Mouse (Mus musculus) liver, adult 2 months (tissue): ENCODE measurements around the gene 1700123O20Rik. TPM values are rescaled to one million over a fixed set of nuclear protein-coding genes. Genes with fewer than 3 reads are reported as not detected.

Experiments
- DNase-seq: peaks from one replicate; pipeline ENCODE4 v3.0.0-alpha.2; 2011; ENCODE audit warnings: low read depth, low spot score; ENCODE audit errors: extremely low read depth
- H3K27ac ChIP-seq: fragments of 200-500 bp; replicated peaks from 2 replicates; pipeline ENCODE4 v1.5.1; 2012; ENCODE audit warnings: low read depth, mild to moderate bottlenecking, control low read depth, inconsistent platforms, low read length; ENCODE audit not compliant: insufficient read depth
- H3K27me3 ChIP-seq: fragments of 200-500 bp; 2 replicates; pipeline ENCODE4 v1.6.1; 2012; ENCODE audit warnings: mild to moderate bottlenecking, moderate library complexity, low read length, inconsistent platforms; ENCODE audit not compliant: control insufficient read depth, insufficient read depth
- H3K36me3 ChIP-seq: fragments of 200-500 bp; 2 replicates; pipeline ENCODE4 v1.6.1; 2012; ENCODE audit warnings: low read length, inconsistent platforms; ENCODE audit not compliant: control insufficient read depth, insufficient read depth
- H3K4me1 ChIP-seq: fragments of 200-500 bp; 2 replicates; pipeline ENCODE4 v1.6.1; 2011; ENCODE audit warnings: low read length; ENCODE audit not compliant: control insufficient read depth, insufficient read depth
- H3K4me3 ChIP-seq: fragments of 200-500 bp; 2 replicates; pipeline ENCODE4 v1.5.1; 2011; ENCODE audit warnings: low read depth, mild to moderate bottlenecking, control low read depth, low read length, moderate library complexity; ENCODE audit not compliant: insufficient read depth
- H3K79me2 ChIP-seq: fragments of 200-500 bp; 2 replicates; pipeline ENCODE4 v1.6.1; 2012; ENCODE audit warnings: inconsistent platforms, mild to moderate bottlenecking, low read length, moderate library complexity; ENCODE audit not compliant: control insufficient read depth, insufficient read depth
- H3K9ac ChIP-seq: fragments of 200-500 bp; 2 replicates; pipeline ENCODE4 v1.6.1; 2012; ENCODE audit warnings: low read depth, mild to moderate bottlenecking, control low read depth, inconsistent platforms, low read length
- CTCF ChIP-seq: fragments of 200-500 bp; IDR thresholded peaks from 2 replicates; pipeline ENCODE4 v1.5.1; 2011; ENCODE audit warnings: low read depth, low read length, control low read depth
- POLR2A ChIP-seq: fragments of 200-500 bp; IDR thresholded peaks from 2 replicates; pipeline ENCODE4 v1.6.1; 2011; ENCODE audit warnings: low read length, control low read depth; ENCODE audit not compliant: insufficient read depth; ENCODE audit errors: extremely low read depth
- WGBS: fragments of 180-500 bp; shearing (Covaris S2); methylation state at CpG from one replicate; pipeline ENCODE4 v1.1.7; 2018; 5-methylcytosine and 5-hydroxymethylcytosine counted together
- polyA plus RNA-seq: library from polyadenylated mRNA; depleted of rRNA; stranded (reverse); fragments of >200 nt; gene quantifications from 2 replicates; pipeline ENCODE4 v1.2.3, GENCODE M21; 2012; rRNA removed
- total RNA-seq: library from RNA; depleted of rRNA; stranded (reverse); fragments of >200 nt; gene quantifications from 2 replicates; pipeline ENCODE4 v1.2.3, GENCODE M21; 2014; rRNA removed

1700123O20Rik gene
- total RNA-seq, result 30.6 and 36.0 TPM in 2 replicates
- 36.7 and 39.0 TPM in 2 replicates for polyA plus RNA-seq

GRCm38 (mm10) chr14:54686063-54686521, at the start of gene 1700123O20Rik:
Gene 1700123O20Rik, plus strand, starts transcription at chr14:54686216.
- Histone ChIP-seq H3K79me2 (peaks cover 23% of the 10 kb centered on the region; the same call in 1 of the 2 replicates), H3K4me1 (peaks cover 7% of the 10 kb centered on the region), H3K27me3 (no peaks in the 10 kb centered on the region), H3K4me3 (peak within 1 kb of the TSS; percentile 90), H3K36me3 (peaks cover 26% of the 10 kb centered on the region), H3K27ac (peak within 1 kb of the TSS; percentile 96), H3K9ac (peak within 1 kb of the TSS; percentile 96)
- under 1% methylated on average over 41 of the region's 41 CpGs for WGBS
- DNase-seq, result peak; percentile 71
- TF ChIP-seq CTCF, result 0 out of 2 replicates have a peak, but pooled peaks have one; percentile 8
- TF ChIP-seq POLR2A, result no peak

- no peaks in the 10 kb centered on the region for H3K36me3 ChIP-seq
- H3K79me2 ChIP-seq, result no peaks in the 10 kb centered on the region
- H3K4me1 ChIP-seq, result no peaks in the 10 kb centered on the region
- H3K27me3 ChIP-seq, result no peaks in the 10 kb centered on the region
- DNase-seq, result peak; percentile 39
- H3K9ac ChIP-seq, result no peak overlapping the region
- H3K27ac ChIP-seq, result no peak overlapping the region
- 50% methylated on average over 8 of the region's 8 CpGs for WGBS
- no peak for TF ChIP-seq POLR2A
- TF ChIP-seq CTCF, result peak; percentile 87
- no peak overlapping the region for H3K4me3 ChIP-seq
Observed at GRCm38 (mm10) chr14:54636954-54637353, 49.1 kb upstream of the 1700123O20Rik start.

GRCm38 (mm10) chr14:54638210-54638609, 47.8 kb upstream of the 1700123O20Rik start:
- Histone ChIP-seq H3K79me2 (no peaks in the 10 kb centered on the region), H3K27me3 (no peaks in the 10 kb centered on the region), H3K4me3 (no peak overlapping the region), H3K36me3 (no peaks in the 10 kb centered on the region; the same call in 1 of the 2 replicates), H3K27ac (no peak overlapping the region), H3K4me1 (no peaks in the 10 kb centered on the region), H3K9ac (no peak overlapping the region)
- 77% methylated on average over 5 of the region's 5 CpGs for WGBS
- TF ChIP-seq CTCF, result no peak
- TF ChIP-seq POLR2A, result no peak
- no peak for DNase-seq

GRCm38 (mm10) chr14:54640121-54640520, 45.9 kb upstream of the 1700123O20Rik start:
- 75% methylated on average over 4 of the region's 4 CpGs for WGBS
- no peak overlapping the region for H3K4me3 ChIP-seq
- DNase-seq, result no peak
- H3K79me2 ChIP-seq, result no peaks in the 10 kb centered on the region
- H3K4me1 ChIP-seq, result no peaks in the 10 kb centered on the region
- H3K36me3 ChIP-seq, result peaks cover 18% of the 10 kb centered on the region
- H3K27ac ChIP-seq, result no peak overlapping the region
- TF ChIP-seq POLR2A, result no peak
- TF ChIP-seq CTCF, result no peak
- H3K9ac ChIP-seq, result no peak overlapping the region
- no peaks in the 10 kb centered on the region for H3K27me3 ChIP-seq

- Histone ChIP-seq H3K27me3 (no peaks in the 10 kb centered on the region), H3K9ac (peak within 1 kb of the TSS; percentile 55), H3K4me3 (peak within 1 kb of the TSS; percentile 58), H3K79me2 (no peaks in the 10 kb centered on the region), H3K4me1 (no peaks in the 10 kb centered on the region), H3K36me3 (peaks cover 25% of the 10 kb centered on the region), H3K27ac (no peak within 1 kb of the TSS)
- WGBS, result 3% methylated on average over 27 of the region's 28 CpGs
- TF ChIP-seq POLR2A (no peak), CTCF (no peak)
- no peak for DNase-seq
Observed at GRCm38 (mm10) chr14:54640946-54641304, 45.1 kb upstream of the 1700123O20Rik start, which contains the start of gene Gm17606. Gene Gm17606, plus strand, starts transcription at chr14:54640952.

GRCm38 (mm10) chr14:54641305-54641969, 44.6 kb upstream of the 1700123O20Rik start, which contains the start of gene Cdh24:
Gene Cdh24, minus strand, starts transcription at chr14:54641364.
- Histone ChIP-seq H3K79me2 (no peaks in the 10 kb centered on the region), H3K36me3 (peaks cover 30% of the 10 kb centered on the region), H3K9ac (peak within 1 kb of the TSS; percentile 55), H3K4me1 (no peaks in the 10 kb centered on the region), H3K4me3 (peak within 1 kb of the TSS; percentile 58), H3K27me3 (no peaks in the 10 kb centered on the region), H3K27ac (no peak within 1 kb of the TSS)
- DNase-seq, result peak; percentile 50
- no peak for TF ChIP-seq POLR2A
- peak; percentile 83 for TF ChIP-seq CTCF
- WGBS, result under 1% methylated on average over 52 of the region's 52 CpGs
